Mouse (Mus musculus) embryonic facial prominence, embryonic 15.5 days (tissue): Measurements from ENCODE around the gene Mndal. TPM values are rescaled to one million over a fixed set of nuclear protein-coding genes. Genes with fewer than 3 reads are reported as not detected.
"Not testable (repeated sequence)": the region's sequence is repeated elsewhere in the genome, so short reads cannot be mapped to it uniquely, and the experiment has no call there.

ENCODE experiments used
- ATAC-seq: fragments of 200-750 bp; cut with Nextera tagmentation; 2 replicates; pipeline ENCODE4 v1.8.0; 2017; ENCODE audit warnings: low read depth, moderate TSS enrichment; ENCODE audit not compliant: insufficient number of reproducible peaks, low FRiP score, low TSS enrichment
- H3K27ac ChIP-seq: fragments of 300-500 bp; sonication (generic); replicated peaks from 2 replicates; pipeline ENCODE4 v1.5.1; 2015; ENCODE audit warnings: mild to moderate bottlenecking, inconsistent platforms
- H3K27me3 ChIP-seq: fragments of 300-500 bp; sonication (generic); 2 replicates; pipeline ENCODE4 v1.6.1; 2015; ENCODE audit warnings: inconsistent platforms
- H3K36me3 ChIP-seq: fragments of 300-500 bp; sonication (generic); 2 replicates; pipeline ENCODE4 v1.6.1; 2015; ENCODE audit warnings: mild to moderate bottlenecking, inconsistent platforms
- H3K4me1 ChIP-seq: fragments of 300-500 bp; sonication (generic); 2 replicates; pipeline ENCODE4 v1.6.1; 2015; ENCODE audit warnings: inconsistent platforms
- H3K4me2 ChIP-seq: fragments of 300-500 bp; sonication (generic); replicated peaks from 2 replicates; pipeline ENCODE4 v1.6.1; 2015; ENCODE audit warnings: mild to moderate bottlenecking, inconsistent platforms
- H3K4me3 ChIP-seq: fragments of 300-500 bp; sonication (generic); replicated peaks from 2 replicates; pipeline ENCODE4 v1.5.1; 2015; ENCODE audit warnings: mild to moderate bottlenecking, inconsistent platforms
- H3K9ac ChIP-seq: fragments of 300-500 bp; sonication (generic); 2 replicates; pipeline ENCODE4 v1.6.1; 2015; ENCODE audit warnings: inconsistent platforms
- H3K9me3 ChIP-seq: fragments of 300-500 bp; sonication (generic); replicated peaks from 2 replicates; pipeline ENCODE4 v1.6.1; 2016; ENCODE audit warnings: inconsistent platforms
- WGBS: fragments of 180-500 bp; shearing (Covaris S2); methylation state at CpG from one replicate; pipeline ENCODE4 v1.1.7; 2015; 5-methylcytosine and 5-hydroxymethylcytosine counted together
- polyA plus RNA-seq: library from polyadenylated mRNA; unstranded; fragments of >200 nt; fragmentation: Nextera tagmentation; extraction: Ambion mirVana; gene quantifications from 2 replicates; pipeline ENCODE4 v1.2.1, GENCODE M21; 2015

Mndal gene
- polyA plus RNA-seq, 1 experiment from 2014 or later = 2.0 TPM

GRCm38 (mm10) chr1:173809294-173809693, 133.0 kb downstream of the Mndal start:
- not testable (repeated sequence) for H3K4me3 ChIP-seq, H3K9me3 ChIP-seq, H3K9ac ChIP-seq, H3K27me3 ChIP-seq, H3K4me2 ChIP-seq, H3K4me1 ChIP-seq, ATAC-seq, H3K36me3 ChIP-seq, H3K27ac ChIP-seq
- WGBS = 74% methylated on average over 2 of the region's 2 CpGs

DNA sequence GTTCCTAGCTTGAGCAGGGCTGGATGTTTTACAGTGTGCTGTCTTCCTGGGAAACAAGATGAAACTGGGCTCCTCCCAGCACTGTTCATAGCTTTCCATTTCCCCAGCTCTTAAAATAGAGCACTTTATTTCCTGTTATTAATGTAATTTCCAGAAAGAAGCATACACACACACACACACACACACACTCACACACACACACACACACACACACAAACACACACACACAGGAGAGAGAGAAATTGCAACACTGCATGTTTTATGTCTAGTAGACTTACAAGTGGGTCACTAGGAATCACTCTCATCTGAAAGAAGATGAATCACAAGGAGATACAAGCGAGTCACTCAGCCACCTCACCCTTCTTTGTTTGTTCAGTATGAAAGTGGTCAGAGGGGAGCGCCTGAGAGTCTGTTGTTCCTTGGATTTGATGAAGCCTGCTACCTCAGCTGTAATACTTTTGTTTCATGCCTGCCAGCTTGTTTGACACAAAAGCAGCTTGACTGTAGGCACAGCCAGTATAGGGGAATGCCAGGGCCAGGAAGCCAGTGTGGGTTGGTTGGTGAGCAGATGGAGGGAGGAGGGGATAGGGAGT, 139.5 kb downstream of the Mndal start:
- WGBS = 65% methylated on average over 2 of the region's 2 CpGs
- not testable (repeated sequence) for H3K36me3 ChIP-seq, H3K9me3 ChIP-seq, H3K4me2 ChIP-seq, H3K4me3 ChIP-seq, H3K9ac ChIP-seq, ATAC-seq, H3K27me3 ChIP-seq, H3K4me1 ChIP-seq, H3K27ac ChIP-seq

DNA sequence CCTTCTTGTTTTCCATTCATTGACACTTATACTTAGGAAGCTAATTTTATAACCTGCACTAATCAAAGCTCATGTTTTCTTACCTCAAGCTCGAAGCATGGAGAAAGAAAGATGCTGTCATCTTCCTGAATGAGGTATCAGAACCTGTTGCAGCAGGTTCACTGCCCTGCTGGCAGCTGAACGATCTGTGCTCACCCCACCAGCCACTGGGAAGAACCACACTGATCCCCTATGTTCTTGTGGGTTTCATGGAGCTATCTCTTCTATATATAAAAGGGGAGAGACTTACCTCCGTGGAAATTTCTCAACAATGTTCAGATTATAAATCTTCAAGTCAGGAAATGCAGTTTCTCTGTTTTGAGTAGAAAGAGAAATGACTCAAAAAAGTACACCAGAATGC, 140.1 kb downstream of the Mndal start:
- H3K27ac ChIP-seq, H3K27me3 ChIP-seq, H3K9me3 ChIP-seq, H3K36me3 ChIP-seq, H3K4me3 ChIP-seq, ATAC-seq, H3K9ac ChIP-seq, H3K4me1 ChIP-seq, H3K4me2 ChIP-seq: not testable (repeated sequence)
- WGBS = 59% methylated on average over 3 of the region's 3 CpGs

DNA sequence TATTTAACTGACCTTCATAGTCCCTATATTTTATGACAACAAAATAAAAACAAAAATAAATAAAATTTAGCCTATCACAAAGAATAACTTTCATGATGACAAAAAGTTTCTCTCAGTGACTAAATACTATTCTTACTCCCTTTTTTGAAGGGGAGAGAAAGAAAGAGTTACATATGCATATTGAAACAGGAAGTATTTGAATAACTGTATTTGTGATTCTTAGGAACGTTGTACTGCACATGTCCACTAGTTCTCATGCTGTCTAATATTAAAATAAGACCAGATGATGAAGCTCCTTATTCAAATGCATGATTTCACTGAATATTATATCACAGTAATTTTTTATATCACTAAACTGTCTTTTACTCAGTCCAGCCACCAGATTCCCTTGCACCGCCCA, 140.5 kb downstream of the Mndal start:
- ATAC-seq, H3K27me3 ChIP-seq, H3K4me2 ChIP-seq, H3K9ac ChIP-seq, H3K36me3 ChIP-seq, H3K27ac ChIP-seq, H3K4me3 ChIP-seq, H3K9me3 ChIP-seq, H3K4me1 ChIP-seq: not testable (repeated sequence)
- 80% methylated on average over 2 of the region's 2 CpGs for WGBS

Other genes starting within 250 kb of the Mndal start
- 1.5 and 1.6 TPM in 2 replicates for gene Ifi207, start 200.7 kb downstream of the Mndal start, polyA plus RNA-seq
- 2.9 and 3.1 TPM in 2 replicates for gene Ifi204, start 175.5 kb downstream of the Mndal start, polyA plus RNA-seq
- gene Ifi211, start 29.4 kb downstream of the Mndal start, polyA plus RNA-seq = 0.66 and 1.5 TPM in 2 replicates
- 0.85 and 1.3 TPM in 2 replicates for gene Ifi203, start 181 bp upstream of the Mndal start, polyA plus RNA-seq
- 2.7 and 3.0 TPM in 2 replicates for gene Ifi202b, start 40.3 kb upstream of the Mndal start, polyA plus RNA-seq
- 0.16 and 0.62 TPM in 2 replicates for gene Ifi205, start 89.3 kb upstream of the Mndal start, polyA plus RNA-seq
- 0.05 TPM in 1 of 2 replicates, not detected in the other for gene Olfr433, start 98.2 kb upstream of the Mndal start, polyA plus RNA-seq
- gene Olfr432, start 106.7 kb upstream of the Mndal start, polyA plus RNA-seq = not detected in 2 replicates
- 0.23 and 0.28 TPM in 2 replicates for gene Olfr430, start 124.1 kb upstream of the Mndal start, polyA plus RNA-seq
- gene Olfr429, start 141.8 kb upstream of the Mndal start, polyA plus RNA-seq = 0.11 and 0.17 TPM in 2 replicates
- not detected in 2 replicates for gene Olfr427, start 154.4 kb upstream of the Mndal start, polyA plus RNA-seq
- 0.17 and 0.24 TPM in 2 replicates for gene Olfr231, start 178.7 kb upstream of the Mndal start, polyA plus RNA-seq
- 0.13 and 0.19 TPM in 2 replicates for gene Olfr424, start 189.0 kb upstream of the Mndal start, polyA plus RNA-seq
- 0.11 and 0.15 TPM in 2 replicates for gene Olfr420, start 213.1 kb upstream of the Mndal start, polyA plus RNA-seq
- gene Spta1, start 230.3 kb upstream of the Mndal start, polyA plus RNA-seq = 0.17 and 0.24 TPM in 2 replicates